Mouse (Mus musculus) liver, adult 2 months (tissue): ENCODE measurements around the gene Asxl1.

Experiments
- CTCF ChIP-seq: fragments of 200-500 bp; IDR thresholded peaks from 2 replicates; pipeline ENCODE4 v1.5.1; 2011; ENCODE audit warnings: low read depth, low read length, control low read depth
- POLR2A ChIP-seq: fragments of 200-500 bp; IDR thresholded peaks from 2 replicates; pipeline ENCODE4 v1.6.1; 2011; ENCODE audit warnings: low read length, control low read depth; ENCODE audit not compliant: insufficient read depth; ENCODE audit errors: extremely low read depth

GRCm38 (mm10) chr2:153406882-153407281, 61.3 kb downstream of the Asxl1 start:
- TF ChIP-seq CTCF (no peak), POLR2A (no peak)
